Mouse (Mus musculus) kidney, postnatal 0 days (tissue): ENCODE measurements around the gene Otop2. TPM values are rescaled to one million over a fixed set of nuclear protein-coding genes. Genes with fewer than 3 reads are reported as not detected.

Source experiments
- ATAC-seq: fragments of 200-750 bp; cut with Nextera tagmentation; replicated peaks from 2 replicates; pipeline ENCODE4 v1.8.0; 2017; ENCODE audit warnings: low read depth, moderate number of reproducible peaks, moderate TSS enrichment, moderate library complexity; ENCODE audit not compliant: low FRiP score
- DNase-seq: peaks from one replicate; pipeline ENCODE4 v3.0.0-alpha.2; 2016; ENCODE audit warnings: low spot score
- H3K27ac ChIP-seq: fragments of 300-500 bp; sonication (generic); 2 replicates; pipeline ENCODE4 v1.5.1; 2014; ENCODE audit warnings: mild to moderate bottlenecking
- H3K27me3 ChIP-seq: fragments of 300-500 bp; sonication (generic); 2 replicates; pipeline ENCODE4 v1.6.1; 2014; ENCODE audit warnings: low read length, mixed read lengths; ENCODE audit not compliant: insufficient read depth
- H3K36me3 ChIP-seq: fragments of 300-500 bp; sonication (generic); 2 replicates; pipeline ENCODE4 v1.6.1; 2014; ENCODE audit warnings: low read length, mixed read lengths; ENCODE audit not compliant: insufficient read depth
- H3K4me1 ChIP-seq: fragments of 300-500 bp; sonication (generic); replicated peaks from 2 replicates; pipeline ENCODE4 v1.6.1; 2014; ENCODE audit warnings: antibody characterized with exemption, low read length, mixed read lengths; ENCODE audit not compliant: insufficient read depth
- H3K4me2 ChIP-seq: fragments of 300-500 bp; sonication (generic); 2 replicates; pipeline ENCODE4 v1.6.1; 2014; ENCODE audit warnings: mild to moderate bottlenecking, low read length, moderate library complexity, mixed read lengths
- H3K4me3 ChIP-seq: fragments of 300-500 bp; sonication (generic); replicated peaks from 2 replicates; pipeline ENCODE4 v1.5.1; 2014; ENCODE audit warnings: low read depth, low read length
- H3K9ac ChIP-seq: fragments of 300-500 bp; sonication (generic); 2 replicates; pipeline ENCODE4 v1.6.1; 2014; ENCODE audit warnings: low read depth, low read length
- H3K9me3 ChIP-seq: fragments of 300-500 bp; sonication (generic); replicated peaks from 2 replicates; pipeline ENCODE4 v1.6.1; 2016; ENCODE audit warnings: low read length, inconsistent platforms, mixed read lengths
- CTCF ChIP-seq: IDR thresholded peaks from 2 replicates; pipeline ENCODE4 v1.5.1; 2016; ENCODE audit warnings: antibody characterized with exemption, low read depth, mild to moderate bottlenecking, moderate library complexity
- WGBS: fragments of 180-500 bp; shearing (Covaris S2); extraction: QIAGEN DNeasy Blood & Tissue Kit; methylation state at CpG from one replicate; pipeline ENCODE4 v1.1.7; 2014; 5-methylcytosine and 5-hydroxymethylcytosine counted together
- polyA plus RNA-seq: library from polyadenylated mRNA; unstranded; fragments of >200 nt; fragmentation: Nextera tagmentation; extraction: Ambion mirVana; gene quantifications from 2 replicates; pipeline ENCODE4 v1.2.1, GENCODE M21; 2015

The Otop2 gene
- polyA plus RNA-seq, 1 experiment from 2014 or later, result not detected

- no peak for ATAC-seq
Measured at GRCm38 (mm10) chr11:115274771-115275170, 32.2 kb upstream of the Otop2 start.

DNA sequence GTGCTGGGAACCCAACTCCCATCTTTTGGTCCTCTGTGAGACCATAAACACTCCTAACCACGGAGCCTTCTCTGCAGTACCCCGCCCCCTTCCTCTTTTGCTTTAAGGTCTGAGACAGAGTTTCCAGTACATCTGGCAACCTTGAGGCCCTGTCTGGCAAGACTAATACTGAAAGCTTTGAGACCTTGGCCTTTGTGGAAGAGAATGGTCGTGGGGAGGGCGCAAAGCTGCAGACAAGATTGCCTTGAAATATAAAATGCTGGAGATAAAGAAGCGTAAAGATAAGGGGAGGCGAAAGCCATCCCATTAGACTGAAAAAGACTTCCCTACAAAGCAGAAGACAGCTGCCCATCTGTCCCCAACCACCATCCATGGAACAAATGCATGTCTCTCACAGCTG is 31.5 kb upstream of the Otop2 start:
- no peak overlapping the region for H3K4me2 ChIP-seq
- no peak for TF ChIP-seq CTCF
- ATAC-seq, result no peak

More at GRCm38 (mm10) chr11:115274771-115275170, 32.2 kb upstream of the Otop2 start:
- Histone ChIP-seq H3K27ac (no peak overlapping the region), H3K4me3 (no peak overlapping the region), H3K36me3 (no peaks in the 10 kb centered on the region), H3K4me2 (no peak overlapping the region), H3K9ac (no peak overlapping the region), H3K27me3 (no peaks in the 10 kb centered on the region), H3K4me1 (0 out of 2 replicates have a peak, but pooled peaks cover 3% of the 10 kb centered on the region), H3K9me3 (no peaks in the 10 kb centered on the region)
- TF ChIP-seq CTCF, result no peak
- WGBS, result 84% methylated on average over 6 of the region's 6 CpGs
- DNase-seq, result no peak

GRCm38 (mm10) chr11:115275954-115276353 is 31.0 kb upstream of the Otop2 start:
- no peak for ATAC-seq
- H3K4me1 ChIP-seq, result 0 out of 2 replicates have a peak, but pooled peaks cover 3% of the 10 kb centered on the region
- H3K27me3 ChIP-seq, result no peaks in the 10 kb centered on the region
- peak overlapping the region; percentile 50; the same call in 1 of the 2 replicates for H3K4me3 ChIP-seq
- H3K9ac ChIP-seq, result no peak overlapping the region
- 64% methylated on average over 3 of the region's 3 CpGs for WGBS
- peak overlapping the region; percentile 78 for H3K4me2 ChIP-seq
- H3K27ac ChIP-seq, result no peak overlapping the region
- no peaks in the 10 kb centered on the region for H3K36me3 ChIP-seq
- no peak for TF ChIP-seq CTCF
- DNase-seq, result no peak
- H3K9me3 ChIP-seq, result no peaks in the 10 kb centered on the region

More for the DNA sequence above, 31.5 kb upstream of the Otop2 start:
- Histone ChIP-seq H3K27me3 (no peaks in the 10 kb centered on the region), H3K9me3 (no peaks in the 10 kb centered on the region), H3K9ac (no peak overlapping the region), H3K4me3 (no peak overlapping the region), H3K4me1 (0 out of 2 replicates have a peak, but pooled peaks cover 3% of the 10 kb centered on the region), H3K36me3 (no peaks in the 10 kb centered on the region), H3K27ac (no peak overlapping the region)
- WGBS, result 75% methylated on average over 6 of the region's 6 CpGs
- no peak for DNase-seq

GRCm38 (mm10) chr11:115276780-115277603 is 30.0 kb upstream of the Otop2 start, which contains the start of gene Fdxr:
Gene Fdxr (minus strand): TSS chr11:115277050.
- under 1% methylated on average over 42 of the region's 42 CpGs for WGBS
- 0 out of 2 replicates have a peak, but pooled peaks cover 3% of the 10 kb centered on the region for H3K4me1 ChIP-seq
- H3K9me3 ChIP-seq, result no peaks in the 10 kb centered on the region

GRCm38 (mm10) chr11:115277604-115277975 is 29.4 kb upstream of the Otop2 start:
- Histone ChIP-seq H3K36me3 (no peaks in the 10 kb centered on the region), H3K27me3 (no peaks in the 10 kb centered on the region), H3K4me1 (0 out of 2 replicates have a peak, but pooled peaks cover 3% of the 10 kb centered on the region), H3K4me3 (peak overlapping the region; percentile 51), H3K27ac (peak overlapping the region; percentile 70; the same call in 1 of the 2 replicates), H3K9ac (peak overlapping the region; percentile 53; the same call in 1 of the 2 replicates), H3K4me2 (peak overlapping the region; percentile 69), H3K9me3 (no peaks in the 10 kb centered on the region)
- WGBS, result 20% methylated on average over 7 of the region's 7 CpGs
- ATAC-seq, result no peak
- no peak for DNase-seq
- TF ChIP-seq CTCF, result no peak

More at GRCm38 (mm10) chr11:115276780-115277603, 30.0 kb upstream of the Otop2 start, which contains the start of gene Fdxr:
- Histone ChIP-seq H3K27ac (peak within 1 kb of the TSS; percentile 70), H3K36me3 (no peaks in the 10 kb centered on the region), H3K9ac (peak within 1 kb of the TSS; percentile 60), H3K27me3 (no peaks in the 10 kb centered on the region), H3K4me3 (peak within 1 kb of the TSS; percentile 51), H3K4me2 (peak within 1 kb of the TSS; percentile 78)
- peak; percentile 100 for DNase-seq
- peak; percentile 17; the same call in 1 of the 2 replicates for TF ChIP-seq CTCF
- ATAC-seq, result peak; percentile 96

DNA sequence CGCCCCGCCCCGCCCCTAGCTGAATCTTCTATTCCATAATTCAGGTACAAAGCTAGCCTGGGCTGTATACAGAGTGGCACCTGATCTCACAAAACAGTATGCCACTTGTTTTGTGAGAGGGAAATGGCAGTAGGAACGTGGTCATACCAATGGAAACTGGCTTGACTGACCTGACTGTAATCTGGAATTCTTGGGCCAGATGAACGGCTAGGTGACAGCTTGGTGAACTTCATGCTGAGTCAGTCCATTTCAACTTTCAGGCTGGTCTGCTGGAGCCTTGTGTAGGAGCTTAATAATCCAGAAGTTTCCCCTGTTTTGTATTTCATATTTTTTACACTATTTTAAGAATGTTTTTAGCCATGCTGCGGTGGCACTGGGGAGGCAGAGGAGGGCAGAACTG is 28.8 kb upstream of the Otop2 start:
- 74% methylated on average over 6 of the region's 6 CpGs for WGBS
- Histone ChIP-seq H3K4me1 (0 out of 2 replicates have a peak, but pooled peaks cover 3% of the 10 kb centered on the region), H3K27me3 (no peaks in the 10 kb centered on the region), H3K9me3 (no peaks in the 10 kb centered on the region), H3K27ac (no peak overlapping the region), H3K4me3 (no peak overlapping the region), H3K36me3 (no peaks in the 10 kb centered on the region), H3K9ac (no peak overlapping the region), H3K4me2 (peak overlapping the region; percentile 69; the same call in 1 of the 2 replicates)
- DNase-seq (no peak), ATAC-seq (no peak)
- TF ChIP-seq CTCF, result no peak
